Mouse (Mus musculus): ENCODE data around the gene Fam167b.

Gene Fam167b

DNA sequence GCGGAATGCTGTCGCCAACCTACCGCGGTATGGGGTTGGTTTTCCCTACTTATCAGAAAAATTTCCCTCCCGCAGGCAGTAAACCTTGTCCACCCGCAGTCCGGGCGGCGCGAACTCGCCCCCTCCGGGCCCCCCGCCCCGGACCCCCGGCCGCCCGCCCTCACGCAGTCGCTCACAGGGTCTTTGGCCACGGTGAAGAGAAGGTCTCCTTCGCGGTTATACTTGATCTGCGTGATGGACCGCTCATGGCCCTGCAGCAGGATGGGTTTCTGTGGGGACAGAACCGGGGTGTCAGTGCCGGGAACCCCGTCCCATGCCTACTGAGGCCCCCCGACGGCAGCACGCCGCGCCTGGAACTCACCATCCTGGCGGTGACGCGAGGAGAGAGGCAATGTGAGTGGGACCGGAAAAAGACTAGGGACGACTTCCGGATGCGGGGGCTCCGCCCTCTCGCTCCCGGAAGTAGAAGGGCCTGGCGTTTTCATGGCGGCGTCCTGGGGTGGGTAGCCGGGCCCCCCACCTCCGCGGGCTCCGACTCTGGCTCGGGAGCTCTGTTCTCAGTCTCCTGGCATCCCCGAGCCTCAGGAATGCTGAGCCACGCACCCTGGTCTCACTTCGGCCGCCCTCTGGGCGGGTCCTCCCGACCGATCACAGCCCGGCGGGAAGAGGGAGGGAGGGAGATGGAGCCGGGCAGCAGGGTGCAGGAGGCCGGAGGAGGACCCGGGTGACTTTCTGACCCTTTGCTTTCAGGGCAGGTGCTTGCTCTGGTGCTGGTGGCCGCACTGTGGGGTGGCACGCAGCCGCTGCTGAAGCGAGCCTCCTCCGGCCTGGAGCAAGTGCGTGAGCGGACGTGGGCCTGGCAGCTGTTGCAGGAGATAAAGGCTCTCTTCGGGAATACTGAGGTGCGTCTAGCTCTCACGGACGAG lies 22.1 kb upstream of the Fam167b start, which contains the start of the genes Eif3i and Tmem234:
Gene Eif3i, minus strand, starts transcription at position 416 of the 926 bp plus-strand sequence.
Gene Tmem234, plus strand, starts transcription at position 436 of the 926 bp plus-strand sequence.
- peak; percentile 92 for DNase-seq

DNA sequence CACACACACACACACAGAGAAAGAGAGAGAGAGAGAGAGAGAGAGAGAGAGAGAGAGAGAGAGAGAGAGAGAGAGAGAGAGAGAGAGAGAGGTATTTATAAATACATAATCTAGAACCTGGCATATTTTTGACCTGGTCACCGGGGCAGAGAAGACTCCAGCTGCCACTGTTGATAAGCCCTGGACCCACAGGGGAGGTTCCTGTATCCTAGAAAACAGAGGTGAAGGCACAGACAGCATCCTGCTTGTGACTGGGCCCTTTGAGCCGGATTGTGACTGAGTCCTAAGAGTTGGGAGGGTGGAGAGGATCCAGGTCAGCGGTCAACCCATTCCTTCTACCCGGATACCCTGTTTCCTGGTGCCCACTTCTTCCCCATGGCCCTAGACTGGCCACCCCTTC lies 10.5 kb upstream of the Fam167b start:
- no peak for DNase-seq

DNA sequence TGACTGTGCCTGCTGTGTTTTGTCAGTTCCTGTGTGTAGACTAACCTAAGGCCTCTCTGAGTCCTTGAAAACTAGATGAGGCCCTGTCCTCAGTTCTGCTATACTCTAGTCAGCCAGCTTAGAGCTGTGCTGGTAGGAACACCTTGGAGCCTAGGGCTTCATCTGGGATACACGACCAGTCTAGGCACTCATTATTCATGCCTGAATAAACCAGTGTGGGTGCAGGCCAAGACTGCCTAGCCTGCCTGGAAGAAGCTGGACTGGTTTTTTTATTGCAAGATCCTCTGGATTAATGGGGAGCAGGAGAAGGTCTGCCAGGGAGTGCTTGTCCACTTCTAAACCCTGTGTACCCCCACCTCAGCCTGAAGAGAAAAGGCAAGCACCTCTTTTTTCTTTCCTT lies 8.6 kb upstream of the Fam167b start:
- DNase-seq, result no peak

DNA sequence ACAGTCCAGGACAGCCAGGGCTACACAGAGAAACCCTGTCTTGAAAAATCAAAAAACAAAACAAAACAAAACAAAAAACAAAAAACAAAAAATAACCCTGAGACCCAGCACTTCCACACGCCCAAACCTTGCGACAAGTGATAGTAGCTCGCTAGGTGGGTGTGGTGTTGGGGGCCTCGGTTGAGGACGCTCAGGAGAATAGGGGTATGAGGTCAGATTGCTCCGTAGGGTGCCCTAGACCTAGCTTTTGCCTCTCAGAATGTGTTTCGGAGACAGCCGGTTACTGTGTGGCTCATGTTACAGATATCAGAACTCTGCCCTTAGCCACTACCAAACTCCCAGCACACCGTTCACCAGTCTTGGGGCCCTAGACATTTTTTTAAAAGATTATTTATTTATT lies 7.4 kb upstream of the Fam167b start:
- DNase-seq, result no peak

DNA sequence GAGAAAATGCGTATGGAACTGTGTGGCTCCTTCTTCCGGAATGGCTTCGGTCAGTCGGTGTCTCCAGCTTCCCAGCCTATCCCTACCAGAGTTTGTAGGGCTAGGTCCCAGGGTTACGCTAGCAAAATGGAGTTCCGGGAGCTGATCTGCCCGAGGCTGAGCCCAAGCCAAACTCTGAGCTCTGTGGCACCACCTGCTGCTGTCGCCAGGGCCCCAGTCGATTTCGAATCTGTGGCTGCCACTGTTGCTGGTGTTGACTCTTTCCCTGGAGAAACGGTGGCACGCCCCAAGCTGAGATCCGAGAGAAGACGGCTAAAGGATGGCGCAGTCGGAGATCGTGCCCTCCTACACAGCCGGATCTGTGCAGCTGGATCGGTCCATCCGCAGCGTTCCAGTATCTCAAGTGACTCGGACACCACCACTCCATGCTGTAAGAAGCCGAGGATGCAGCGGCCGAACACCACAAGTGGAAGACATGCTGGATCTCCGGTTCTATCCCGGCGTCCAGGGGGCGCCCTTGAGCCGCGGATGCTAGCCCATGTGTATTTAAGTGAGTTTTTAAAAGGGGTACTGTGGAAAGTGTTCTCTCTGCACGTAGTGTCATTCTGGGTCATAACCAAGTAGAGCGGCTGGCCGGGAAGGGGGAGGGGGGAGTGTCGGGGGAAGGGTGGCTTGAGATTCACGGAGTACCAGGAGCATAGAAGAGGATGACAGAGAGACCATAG lies 6.7 kb upstream of the Fam167b start:
- DNase-seq, result peak; percentile 88

DNA sequence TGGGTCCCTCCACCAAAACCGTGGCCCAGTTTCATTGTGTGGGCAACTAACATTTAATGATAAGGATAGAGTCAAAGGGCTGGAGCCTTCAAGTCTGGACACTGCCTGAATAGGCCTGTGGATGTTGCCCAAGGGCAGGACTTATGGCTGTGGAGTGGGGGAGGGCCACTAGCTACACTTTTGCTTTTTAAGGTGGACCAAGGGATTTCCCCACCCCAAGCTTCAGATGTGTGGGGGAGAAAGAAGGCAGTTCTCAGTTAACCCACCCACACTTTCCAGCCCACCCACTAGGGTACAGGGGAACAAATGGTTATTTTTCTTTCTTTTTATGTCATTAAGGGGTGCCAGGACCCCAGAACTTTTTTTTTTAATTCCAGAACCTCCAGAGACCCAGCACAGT lies 6.0 kb upstream of the Fam167b start:
- no peak for DNase-seq

DNA sequence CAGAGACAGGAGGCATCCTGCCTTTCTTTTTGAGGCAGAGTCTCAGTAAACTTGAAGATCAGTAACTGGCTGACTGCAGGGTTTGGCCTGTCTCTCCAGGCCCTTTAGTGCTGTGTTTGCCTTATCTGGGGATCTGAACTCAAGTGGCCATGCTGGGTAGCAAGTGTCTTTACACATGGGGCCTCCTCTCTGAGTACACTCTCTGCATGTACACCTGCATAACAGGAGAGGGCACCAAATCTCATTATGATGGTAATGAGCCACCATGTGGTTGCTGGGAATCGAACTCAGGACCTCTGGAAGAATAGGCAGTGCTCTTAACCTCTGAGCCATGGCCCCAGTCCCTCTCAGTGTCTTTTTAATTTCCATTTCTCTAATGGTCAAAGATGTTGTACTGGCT lies 3.9 kb upstream of the Fam167b start:
- DNase-seq, result no peak

DNA sequence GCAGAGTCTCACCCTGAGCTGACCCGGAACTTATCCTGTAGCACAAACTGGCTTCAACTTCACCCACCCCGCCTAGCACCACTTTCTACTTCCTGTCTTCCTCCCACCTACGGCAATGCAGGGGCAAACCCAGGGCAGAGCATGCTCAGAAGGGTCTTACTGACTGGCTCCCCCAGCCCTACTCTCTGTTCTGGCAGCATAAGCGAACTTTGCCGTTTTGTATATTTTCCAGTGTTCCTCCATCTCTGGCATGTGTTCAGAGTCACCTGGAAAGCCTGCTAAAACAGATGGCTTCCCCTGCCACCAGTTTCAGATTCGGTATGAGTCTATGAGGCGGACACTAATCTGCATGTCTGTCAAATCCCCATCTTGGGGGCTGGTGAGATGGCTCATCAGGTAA lies 2.0 kb upstream of the Fam167b start:
- DNase-seq, result no peak

DNA sequence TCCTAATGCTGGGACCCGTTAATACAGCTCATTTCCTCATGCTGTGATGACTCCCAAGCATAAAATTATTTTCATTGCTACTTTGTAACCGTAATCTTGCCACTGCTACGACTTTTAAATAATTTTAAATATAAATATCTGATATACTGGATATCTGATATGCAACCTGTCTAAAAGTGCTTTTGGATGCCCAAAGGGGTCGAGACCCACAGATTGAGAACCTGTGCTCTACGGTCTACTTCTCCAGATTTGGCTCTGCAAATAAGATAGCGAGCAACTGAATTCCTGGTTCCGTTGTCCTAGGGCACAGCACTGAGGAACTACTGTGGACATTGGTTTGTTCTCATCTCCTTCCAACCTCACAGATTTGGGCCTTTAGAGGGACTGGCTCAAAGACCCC lies 661 bp downstream of the Fam167b start:
- no peak for DNase-seq

DNA sequence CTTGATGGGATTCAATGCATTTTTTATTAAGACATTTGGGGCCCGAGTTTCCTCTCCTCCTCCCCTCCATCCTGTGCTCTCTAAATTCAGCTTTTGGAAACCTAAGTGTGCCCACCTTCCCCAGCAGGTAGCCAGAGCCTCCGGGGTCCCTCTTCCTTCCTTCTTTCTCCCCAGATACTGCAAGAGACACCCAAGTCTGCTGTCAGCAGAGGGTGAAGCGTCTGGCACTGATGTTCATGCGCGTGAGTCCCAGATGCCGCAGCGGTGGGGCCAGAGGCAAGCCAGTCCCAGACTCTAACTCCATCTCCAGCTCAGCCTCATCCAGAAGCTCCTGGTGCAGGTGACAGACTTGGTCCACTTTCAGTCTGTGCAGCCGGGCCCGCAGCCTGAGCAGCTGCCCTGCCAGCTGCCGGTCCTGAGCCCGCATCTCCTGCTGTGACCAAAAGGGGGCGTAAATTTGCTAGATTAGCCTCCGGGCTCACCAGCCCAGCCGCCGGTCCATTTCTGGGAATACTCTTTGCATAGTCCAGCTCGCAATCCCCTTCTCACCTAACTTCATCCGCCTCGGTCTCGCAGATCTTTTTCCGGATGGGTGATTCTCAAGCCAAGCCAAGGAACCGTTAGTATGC lies 1.4 kb downstream of the Fam167b start:
- peak; percentile 91 for DNase-seq

DNA sequence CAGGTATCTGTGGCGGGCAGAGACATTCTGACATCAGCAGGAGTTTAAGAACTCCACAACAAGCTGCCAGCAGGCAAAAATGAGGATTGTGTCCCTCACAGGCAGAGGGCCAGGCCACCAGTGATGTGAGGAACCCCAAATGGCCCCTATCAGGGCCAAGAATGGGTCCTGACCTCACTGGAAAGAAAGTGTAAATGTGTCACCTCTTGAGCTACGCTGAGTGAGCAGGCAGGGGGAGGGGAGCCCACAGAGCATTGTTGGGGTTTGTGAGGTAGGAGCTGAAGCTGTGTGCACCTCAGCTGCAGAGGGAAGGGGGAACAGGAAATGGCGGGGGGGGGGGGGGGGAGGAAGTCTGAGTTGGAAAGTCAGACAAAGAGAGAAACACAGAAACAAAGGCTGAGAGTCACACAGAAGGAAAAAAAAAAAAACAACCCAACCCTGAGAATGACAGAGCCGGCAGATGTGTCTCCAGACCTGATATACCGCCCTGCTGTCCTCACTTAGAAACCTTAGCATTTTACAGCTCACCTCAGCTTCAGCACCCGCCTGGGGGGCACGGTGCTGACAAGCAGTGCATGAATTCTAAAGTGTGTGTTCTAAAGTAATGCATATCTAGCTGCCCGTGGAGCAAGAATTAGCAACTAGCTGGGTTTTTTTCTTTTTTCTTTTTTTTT lies 3.0 kb downstream of the Fam167b start:
- DNase-seq, result no peak

DNA sequence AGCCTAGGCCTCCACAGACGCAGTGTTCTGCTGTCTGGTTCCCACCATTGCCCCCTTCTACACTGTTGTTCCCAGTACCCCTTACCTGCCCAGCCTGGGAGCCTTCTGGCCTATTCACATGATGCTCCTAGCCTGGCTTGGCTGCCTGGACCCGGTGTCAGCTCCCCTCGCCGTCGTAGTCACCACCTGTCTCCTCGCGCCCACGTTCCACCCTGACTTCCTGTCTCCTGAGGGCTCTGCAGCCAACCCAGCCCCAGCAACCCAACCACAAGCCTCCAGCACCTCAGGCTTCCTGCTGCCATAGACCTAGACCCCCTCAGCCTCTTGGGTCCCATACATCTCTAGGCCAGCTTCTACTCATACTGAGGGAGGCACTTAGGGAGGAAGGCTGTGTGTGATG lies 4.9 kb downstream of the Fam167b start, which contains the start of gene Lck:
Gene Lck, minus strand, starts transcription at position 212 of the 400 bp plus-strand sequence.
- no peak for DNase-seq

DNA sequence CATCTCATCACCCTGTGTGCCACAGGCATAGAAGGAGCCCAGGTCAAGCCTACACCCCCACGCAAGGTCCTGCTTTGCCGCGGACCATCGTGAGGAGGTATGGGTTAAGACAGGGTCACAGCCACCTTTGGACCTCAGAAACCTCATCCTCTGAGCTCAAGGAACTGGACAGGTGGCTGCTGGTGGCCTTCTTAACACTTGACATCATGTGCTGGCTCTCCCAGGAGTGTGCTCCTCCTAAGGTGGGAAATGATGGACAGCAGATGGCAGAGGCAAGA lies 5.3 kb downstream of the Fam167b start:
- DNase-seq, result no peak

DNA sequence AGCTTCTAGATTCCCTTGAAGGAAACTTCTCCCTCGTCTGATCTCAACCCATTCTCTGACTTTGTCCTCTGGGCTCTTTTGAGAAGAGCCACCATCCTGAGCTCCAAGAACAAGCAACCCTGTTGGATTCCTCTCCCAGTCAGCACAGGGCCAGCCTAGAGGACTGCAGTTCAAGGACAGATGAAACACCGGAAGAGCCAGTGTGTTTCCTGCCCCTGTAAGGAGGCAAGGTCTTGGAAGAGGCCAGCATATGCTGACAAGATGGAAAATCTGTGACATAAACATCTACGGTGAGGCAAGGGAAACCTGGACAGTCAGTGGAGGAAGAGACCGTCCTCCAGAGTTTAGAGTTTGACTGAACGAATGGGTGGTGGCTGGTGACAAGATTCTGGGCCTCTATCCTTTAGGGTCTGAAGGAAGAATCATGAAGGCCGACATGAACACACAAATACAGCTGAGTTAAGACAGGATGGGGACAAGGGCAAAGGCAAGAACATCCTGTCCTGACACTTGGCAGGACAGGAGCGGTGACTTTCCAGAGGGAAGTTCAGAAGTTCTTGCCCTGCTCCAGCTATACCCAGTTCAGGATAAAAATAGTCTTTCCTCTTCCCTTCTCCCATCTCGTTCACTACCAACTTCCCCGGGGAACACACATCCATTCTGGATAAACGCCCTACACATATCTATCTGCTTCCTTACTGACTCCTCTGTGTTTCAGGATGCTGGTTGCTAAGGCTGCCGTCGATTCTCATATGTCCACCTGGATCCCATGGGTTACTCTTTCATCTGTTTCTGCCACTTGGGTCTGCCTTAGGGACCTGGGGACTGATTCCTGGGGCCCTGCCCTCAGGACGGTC lies 5.9 kb downstream of the Fam167b start:
- no peak for DNase-seq

DNA sequence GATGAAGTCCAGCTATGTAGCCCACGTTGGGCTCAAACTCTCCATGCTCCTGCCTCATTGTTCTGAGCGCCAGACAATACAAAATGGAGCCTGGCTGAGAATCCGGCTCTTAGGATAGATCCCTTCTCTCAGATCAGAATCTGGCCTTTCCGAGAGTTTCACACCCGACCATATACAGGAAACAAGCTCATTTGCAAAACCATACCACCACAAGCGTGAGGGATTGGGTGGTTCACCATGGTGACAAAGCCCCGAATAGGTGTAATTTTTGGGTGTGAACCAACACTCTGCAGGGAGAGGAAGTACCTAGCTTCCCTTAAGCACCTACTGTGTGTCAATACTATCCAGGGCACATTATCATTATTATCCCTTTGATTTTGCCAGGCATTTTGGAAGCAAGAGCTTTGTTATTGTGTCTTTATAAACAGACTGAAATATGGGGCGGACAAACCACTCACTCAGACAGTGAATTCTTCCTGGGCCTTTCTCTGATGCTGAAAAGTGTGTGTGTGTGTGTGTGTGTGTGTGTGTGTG lies 6.7 kb downstream of the Fam167b start:
- no peak for DNase-seq

DNA sequence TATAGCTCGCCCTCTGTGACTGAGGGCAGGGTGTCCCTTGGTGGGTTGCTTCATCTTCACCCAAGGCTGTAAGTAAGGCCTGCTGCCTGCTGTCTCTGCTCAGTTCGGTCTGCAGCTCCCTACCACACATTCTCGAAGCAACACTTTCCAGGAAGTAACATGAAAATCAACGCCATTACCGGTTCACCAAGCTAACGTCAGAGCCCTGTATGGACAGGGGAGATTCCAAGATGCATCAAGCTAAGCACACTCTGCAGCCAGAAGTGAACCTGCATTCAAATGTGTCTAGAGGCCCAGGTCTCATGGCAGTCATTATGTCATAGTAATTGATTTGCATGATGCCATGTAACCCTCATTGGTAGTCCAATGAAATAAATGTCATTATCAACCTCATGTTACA lies 8.3 kb downstream of the Fam167b start:
- no peak for DNase-seq

DNA sequence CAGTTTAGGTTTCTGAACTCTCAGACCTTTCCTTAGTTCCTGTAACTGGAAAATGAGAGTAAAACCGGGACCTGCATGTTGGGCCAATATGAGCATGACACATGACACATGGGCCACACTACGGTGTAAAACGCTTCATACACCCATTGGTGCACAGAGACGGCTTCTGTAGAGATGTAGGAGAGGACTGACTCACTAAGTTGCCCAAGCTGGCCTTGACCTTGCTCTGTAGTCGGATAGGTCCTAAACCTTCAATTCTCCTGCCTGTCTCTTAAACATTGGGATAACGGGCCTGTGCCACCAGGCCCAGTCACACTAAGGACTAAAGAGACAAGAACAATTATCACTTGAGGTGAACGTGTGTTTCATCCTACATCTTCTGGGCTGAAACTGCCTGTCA lies 10.0 kb downstream of the Fam167b start:
- DNase-seq, result no peak

DNA sequence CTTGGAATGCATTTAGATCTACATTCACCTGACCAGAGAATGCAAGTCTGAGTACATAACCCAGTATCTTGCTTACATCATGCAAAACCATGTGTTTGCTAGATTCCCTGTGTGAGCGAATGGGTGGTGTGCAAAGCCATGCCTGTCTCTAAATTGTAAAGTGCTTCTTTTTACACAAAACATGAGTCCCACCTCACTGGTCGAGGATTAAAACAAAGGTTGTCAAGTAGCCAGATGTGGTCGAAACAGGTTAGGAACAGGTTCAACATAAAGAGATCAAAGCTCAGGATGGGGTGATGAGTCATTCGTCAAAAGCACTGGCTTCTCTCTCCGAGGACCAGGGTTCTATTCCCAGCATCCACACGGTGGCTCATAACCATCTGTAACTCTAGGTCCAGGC lies 13.2 kb downstream of the Fam167b start:
- DNase-seq, result no peak

DNA sequence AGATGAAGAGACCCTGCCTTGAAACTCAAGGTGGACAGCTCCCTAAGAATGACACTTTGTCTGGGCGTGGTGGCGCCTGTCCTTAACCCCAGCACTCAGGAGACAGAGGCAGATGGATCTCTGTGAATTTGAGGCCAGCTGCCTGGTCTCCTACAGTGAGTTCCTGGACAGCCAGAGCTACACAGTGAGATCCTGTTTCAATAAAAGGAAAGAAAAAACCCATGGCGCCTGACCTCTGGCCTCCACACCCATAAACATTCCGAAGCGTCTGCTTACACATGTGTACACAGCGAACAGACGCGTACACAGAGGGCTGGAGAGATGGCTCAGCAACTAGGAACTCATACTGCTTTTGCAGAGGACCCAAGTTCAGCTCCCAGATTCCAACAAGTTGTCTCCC lies 14.6 kb downstream of the Fam167b start:
- no peak for DNase-seq

DNA sequence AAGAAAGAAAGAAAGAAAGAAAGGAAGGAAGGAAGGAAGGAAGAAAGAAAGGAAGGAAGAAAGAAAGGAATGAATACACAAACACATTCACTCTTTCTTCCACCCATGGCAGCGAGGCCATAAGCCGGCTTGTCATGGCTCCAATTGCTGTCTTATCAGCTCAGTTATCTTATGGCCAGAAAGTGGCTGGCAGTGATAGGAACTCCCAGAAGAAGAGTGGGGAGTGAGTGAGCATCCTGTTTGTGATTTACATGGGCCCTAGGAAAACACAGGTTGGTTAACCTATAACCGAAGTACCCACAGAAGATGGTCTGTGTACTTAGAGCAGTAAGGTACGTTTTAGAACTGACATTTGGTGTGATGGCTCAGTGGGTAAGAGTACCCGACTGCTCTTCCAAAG lies 17.2 kb downstream of the Fam167b start:
- no peak for DNase-seq

DNA sequence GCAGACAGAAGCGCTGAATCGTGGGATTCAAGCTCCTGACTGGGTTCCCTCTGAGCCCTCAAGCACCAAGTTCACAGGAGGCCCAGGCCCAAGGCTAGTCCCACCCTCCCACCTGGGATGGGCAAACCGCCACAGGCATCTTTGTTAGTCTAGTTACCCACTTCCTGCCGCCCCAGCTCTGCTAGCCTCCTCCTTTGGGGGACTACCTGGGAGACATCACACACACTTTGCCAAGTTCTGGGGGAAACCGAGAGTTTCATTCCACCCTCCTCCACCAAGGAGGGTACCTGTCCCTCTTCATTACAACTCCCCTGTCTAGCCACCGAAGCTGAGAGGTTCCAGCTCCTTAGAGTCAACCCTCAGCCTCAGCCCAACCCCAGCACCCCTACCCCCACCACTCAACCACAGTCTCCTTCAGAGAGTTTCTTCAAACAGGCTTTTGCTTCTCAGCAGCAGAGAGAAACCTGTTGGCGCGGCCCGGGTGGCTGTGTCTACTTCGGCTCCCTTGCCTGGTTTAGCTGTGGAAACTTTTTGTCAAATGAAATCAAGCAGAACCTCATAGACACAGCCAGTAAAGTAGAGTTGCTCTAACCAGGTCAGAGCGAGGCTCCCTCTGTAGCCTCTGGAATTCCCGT lies 19.9 kb downstream of the Fam167b start:
- DNase-seq, result no peak
